Mouse (Mus musculus): ENCODE results near the gene Hist1h2bg. TPM values are rescaled to one million over a fixed set of nuclear protein-coding genes. Genes with fewer than 3 reads are reported as not detected.

The Hist1h2bg gene
- polyA plus RNA-seq, 1 experiment: 22.9 TPM

Other genes starting within 250 kb of the Hist1h2bg start
- 0.19 and 0.23 TPM in 2 replicates for gene Zfp322a, start 202.2 kb upstream of the Hist1h2bg start, polyA plus RNA-seq (2012; rRNA removed)
- 0.47 and 0.56 TPM in 2 replicates for gene Abt1, start 147.5 kb upstream of the Hist1h2bg start, polyA plus RNA-seq (2012; rRNA removed)
- gene Btn1a1, start 105.5 kb upstream of the Hist1h2bg start, polyA plus RNA-seq (2012; rRNA removed): 0.02 TPM in 2 replicates
- not detected in 2 replicates for gene Btn2a2, start 82.5 kb upstream of the Hist1h2bg start, polyA plus RNA-seq (2012; rRNA removed)
- gene Hist1h4h, start 40.3 kb upstream of the Hist1h2bg start, polyA plus RNA-seq (2012; rRNA removed): 10.2 and 16.4 TPM in 2 replicates
- 126 and 148 TPM in 2 replicates for gene Hist1h2af, start 37.5 kb upstream of the Hist1h2bg start, polyA plus RNA-seq (2012; rRNA removed)
- 15.8 and 18.3 TPM in 2 replicates for gene Hist1h3g, start 36.0 kb upstream of the Hist1h2bg start, polyA plus RNA-seq (2012; rRNA removed)
- gene Hist1h2bh, start 28.0 kb upstream of the Hist1h2bg start, polyA plus RNA-seq (2012; rRNA removed): 0.87 and 1.9 TPM in 2 replicates
- gene Hist1h3f, start 27.3 kb upstream of the Hist1h2bg start, polyA plus RNA-seq (2012; rRNA removed): 4.2 and 5.6 TPM in 2 replicates
- gene Hist1h4f, start 19.7 kb upstream of the Hist1h2bg start, polyA plus RNA-seq (2012; rRNA removed): 2.2 and 2.4 TPM in 2 replicates
- 0.04 and 0.10 TPM in 2 replicates for gene Hist1h1d, start 18.1 kb upstream of the Hist1h2bg start, polyA plus RNA-seq (2012; rRNA removed)
- gene Hist1h3e, start 9.0 kb upstream of the Hist1h2bg start, polyA plus RNA-seq (2012; rRNA removed): 13.8 and 14.4 TPM in 2 replicates
- gene Hist1h2ae, start 176 bp upstream of the Hist1h2bg start, polyA plus RNA-seq (2012; rRNA removed): 3.3 and 7.8 TPM in 2 replicates
- gene Hist1h2bf, start 2.8 kb downstream of the Hist1h2bg start, polyA plus RNA-seq (2012; rRNA removed): 5.2 and 7.1 TPM in 2 replicates
- 2.5 and 3.6 TPM in 2 replicates for gene Hist1h2ad, start 3.0 kb downstream of the Hist1h2bg start, polyA plus RNA-seq (2012; rRNA removed)
- 5.2 and 6.2 TPM in 2 replicates for gene Hist1h3d, start 4.4 kb downstream of the Hist1h2bg start, polyA plus RNA-seq (2012; rRNA removed)
- gene Hist1h4d, start 10.2 kb downstream of the Hist1h2bg start, polyA plus RNA-seq (2012; rRNA removed): 3.2 and 3.6 TPM in 2 replicates
- gene Hist1h2be, start 49.7 kb downstream of the Hist1h2bg start, polyA plus RNA-seq (2012; rRNA removed): 1.1 TPM in 2 replicates
- gene Hist1h1e, start 51.2 kb downstream of the Hist1h2bg start, polyA plus RNA-seq (2012; rRNA removed): 0.74 and 1.3 TPM in 2 replicates
- 0.47 and 0.76 TPM in 2 replicates for gene Hist1h2ac, start 112.6 kb downstream of the Hist1h2bg start, polyA plus RNA-seq (2012; rRNA removed)
- gene Hist1h2bc, start 112.8 kb downstream of the Hist1h2bg start, polyA plus RNA-seq (2012; rRNA removed): 117 and 165 TPM in 2 replicates
- not detected in 2 replicates for gene Hist1h1t, start 124.4 kb downstream of the Hist1h2bg start, polyA plus RNA-seq (2012; rRNA removed)
- 2.2 and 4.1 TPM in 2 replicates for gene Hist1h4c, start 127.1 kb downstream of the Hist1h2bg start, polyA plus RNA-seq (2012; rRNA removed)
- gene Hfe, start 139.5 kb downstream of the Hist1h2bg start, polyA plus RNA-seq (2012; rRNA removed): 3.3 and 4.5 TPM in 2 replicates
- gene Hist1h1c, start 167.4 kb downstream of the Hist1h2bg start, polyA plus RNA-seq (2012; rRNA removed): 24.5 and 35.7 TPM in 2 replicates
- 7.1 and 11.9 TPM in 2 replicates for gene Hist1h3c, start 174.2 kb downstream of the Hist1h2bg start, polyA plus RNA-seq (2012; rRNA removed)
- gene Hist1h2bb, start 175.3 kb downstream of the Hist1h2bg start, polyA plus RNA-seq (2012; rRNA removed): 3.8 and 4.6 TPM in 2 replicates
- gene Hist1h2ab, start 179.7 kb downstream of the Hist1h2bg start, polyA plus RNA-seq (2012; rRNA removed): 5.1 and 8.7 TPM in 2 replicates
- gene Hist1h3b, start 180.9 kb downstream of the Hist1h2bg start, polyA plus RNA-seq (2012; rRNA removed): 10.6 and 14.9 TPM in 2 replicates
- 5.1 TPM in 1 of 2 replicates, not detected in the other for gene Hist1h4b, start 185.6 kb downstream of the Hist1h2bg start, polyA plus RNA-seq (2012; rRNA removed)
- 1.1 and 3.0 TPM in 2 replicates for gene Hist1h4a, start 189.8 kb downstream of the Hist1h2bg start, polyA plus RNA-seq (2012; rRNA removed)
- 10.0 and 13.1 TPM in 2 replicates for gene Hist1h3a, start 191.0 kb downstream of the Hist1h2bg start, polyA plus RNA-seq (2012; rRNA removed)
- 0.09 and 0.20 TPM in 2 replicates for gene Hist1h1a, start 192.3 kb downstream of the Hist1h2bg start, polyA plus RNA-seq (2012; rRNA removed)
- not detected in 2 replicates for gene Trim38, start 198.5 kb downstream of the Hist1h2bg start, polyA plus RNA-seq (2012; rRNA removed)
- gene Slc17a2, start 235.6 kb downstream of the Hist1h2bg start, polyA plus RNA-seq (2012; rRNA removed): not detected in 2 replicates

All from stomach, adult 2 months (tissue).